Mouse (Mus musculus) MEL (cell line): ENCODE results near the gene Ascl4. TPM values are rescaled to one million over a fixed set of nuclear protein-coding genes. Genes with fewer than 3 reads are reported as not detected.

Experiments used
- DNase-seq: peaks from one replicate; pipeline ENCODE4 v3.0.0; 2011; ENCODE audit warnings: low read depth, low spot score
- H3K27ac ChIP-seq: 2 replicates; pipeline ENCODE4 v1.5.1; 2012; ENCODE audit warnings: low read depth, mild to moderate bottlenecking, control low read depth, low read length, moderate library complexity; ENCODE audit not compliant: control insufficient read depth
- H3K27me3 ChIP-seq, 2 experiments: fragments of 150-350 bp in 1 of 2; sonication (generic) in 1 of 2; 2 replicates each; pipeline ENCODE4 v1.6.1; 2012; ENCODE audit warnings: low read length in 2 of 2, mild to moderate bottlenecking in 2 of 2, improper control_type of control experiment in 1 of 2, moderate library complexity in 1 of 2; ENCODE audit not compliant: insufficient read depth in 2 of 2, control insufficient read depth in 1 of 2
- H3K36me3 ChIP-seq, 2 experiments: 2 replicates each; pipeline ENCODE4 v1.6.1; 2012 to 2014; ENCODE audit warnings: low read length in 2 of 2, improper control_type of control experiment in 1 of 2, inconsistent platforms in 1 of 2, mild to moderate bottlenecking in 1 of 2; ENCODE audit not compliant: insufficient read depth in 2 of 2, control insufficient read depth in 1 of 2
- H3K4me1 ChIP-seq, 2 experiments: fragments of 150-350 bp in 1 of 2; sonication (generic) in 1 of 2; 2 replicates each; pipeline ENCODE4 v1.6.1; 2012; ENCODE audit warnings: low read length in 2 of 2, improper control_type of control experiment in 1 of 2, mild to moderate bottlenecking in 1 of 2; ENCODE audit not compliant: insufficient read depth in 2 of 2, control insufficient read depth in 1 of 2
- H3K4me3 ChIP-seq, 2 experiments: fragments of 150-350 bp in 1 of 2; sonication (generic) in 1 of 2; 2 replicates each; pipeline ENCODE4 v1.5.1; 2012; ENCODE audit warnings: low read depth in 2 of 2, low read length in 2 of 2, mild to moderate bottlenecking in 2 of 2, moderate library complexity in 2 of 2, control low read depth in 1 of 2, improper control_type of control experiment in 1 of 2; ENCODE audit not compliant: control insufficient read depth in 1 of 2, insufficient read depth in 1 of 2
- H3K79me2 ChIP-seq: 2 replicates; pipeline ENCODE4 v1.6.1; 2012; ENCODE audit warnings: mild to moderate bottlenecking, low read length, moderate library complexity; ENCODE audit not compliant: control insufficient read depth, poor library complexity, insufficient read depth
- H3K9ac ChIP-seq: 2 replicates; pipeline ENCODE4 v1.6.1; 2012; ENCODE audit warnings: low read depth, mild to moderate bottlenecking, control low read depth, low read length, moderate library complexity; ENCODE audit not compliant: control insufficient read depth, poor library complexity, severe bottlenecking
- H3K9me3 ChIP-seq: fragments of 150-350 bp; sonication (generic); replicated peaks from 2 replicates; pipeline ENCODE4 v1.6.1; 2012; ENCODE audit warnings: mild to moderate bottlenecking, low read length, improper control_type of control experiment, moderate library complexity; ENCODE audit not compliant: insufficient read depth
- CHD2 ChIP-seq: IDR thresholded peaks from 2 replicates; pipeline ENCODE4 v1.6.1; 2011; ENCODE audit warnings: low read length, improper control_type of control experiment
- E2F4 ChIP-seq: IDR thresholded peaks from 2 replicates; pipeline ENCODE4 v1.6.1; 2011; ENCODE audit warnings: low read depth, low read length, improper control_type of control experiment, borderline replicate concordance
- EP300 ChIP-seq, 2 experiments: IDR thresholded peaks; 2 replicates each; pipeline ENCODE4 v1.6.1; 2011; ENCODE audit warnings: improper control_type of control experiment in 2 of 2, low read length in 2 of 2, low read depth in 1 of 2, mild to moderate bottlenecking in 1 of 2
- GABPA ChIP-seq: IDR thresholded peaks from 2 replicates; pipeline ENCODE4 v1.6.1; 2012; ENCODE audit warnings: low read depth, mild to moderate bottlenecking, inconsistent platforms, low read length, improper control_type of control experiment, moderate library complexity
- HCFC1 ChIP-seq: IDR thresholded peaks from 2 replicates; pipeline ENCODE4 v1.6.1; 2012; ENCODE audit warnings: low read depth, mild to moderate bottlenecking, inconsistent platforms, low read length, improper control_type of control experiment, moderate library complexity
- JUND ChIP-seq: IDR thresholded peaks from 2 replicates; pipeline ENCODE4 v1.6.1; 2011; ENCODE audit warnings: low read depth, mild to moderate bottlenecking, improper control_type of control experiment, low read length
- KAT2A ChIP-seq: conservative IDR thresholded peaks from 2 replicates; pipeline ENCODE4 v1.6.1; 2012; ENCODE audit warnings: low read depth, low read length, improper control_type of control experiment, inconsistent platforms
- MXI1 ChIP-seq: IDR thresholded peaks from 2 replicates; pipeline ENCODE4 v1.6.1; 2011; ENCODE audit warnings: mild to moderate bottlenecking, low read depth, low read length, improper control_type of control experiment
- MYB ChIP-seq: IDR thresholded peaks from 2 replicates; pipeline ENCODE4 v1.6.1; 2011; ENCODE audit warnings: mild to moderate bottlenecking, low read depth, low read length, improper control_type of control experiment
- MYC ChIP-seq: IDR thresholded peaks from 2 replicates; pipeline ENCODE4 v1.6.1; 2011; ENCODE audit warnings: low read depth, mild to moderate bottlenecking, low read length, improper control_type of control experiment, moderate library complexity
- NELFE ChIP-seq: IDR thresholded peaks from 2 replicates; pipeline ENCODE4 v1.6.1; 2011; ENCODE audit warnings: low read depth, low read length, improper control_type of control experiment
- NRF1 ChIP-seq: IDR thresholded peaks from 2 replicates; pipeline ENCODE4 v1.6.1; 2014; ENCODE audit warnings: low read depth, mild to moderate bottlenecking, inconsistent platforms, low read length, improper control_type of control experiment, moderate library complexity; ENCODE audit not compliant: poor library complexity, insufficient read depth, severe bottlenecking
- POLR2AphosphoS2 ChIP-seq: IDR thresholded peaks from 2 replicates; pipeline ENCODE4 v1.6.1; 2011; ENCODE audit warnings: low read length, improper control_type of control experiment
- POLR2AphosphoS5 ChIP-seq: IDR thresholded peaks from 2 replicates; pipeline ENCODE4 v1.6.1; 2012; ENCODE audit warnings: low read depth, borderline replicate concordance, mild to moderate bottlenecking, inconsistent platforms, low read length, moderate library complexity, mixed read lengths
- RAD21 ChIP-seq: IDR thresholded peaks from 2 replicates; pipeline ENCODE4 v1.6.1; 2011; ENCODE audit warnings: mild to moderate bottlenecking, low read depth, low read length, improper control_type of control experiment
- SMC3 ChIP-seq: IDR thresholded peaks from 2 replicates; pipeline ENCODE4 v1.6.1; 2011; ENCODE audit warnings: low read depth, low read length, improper control_type of control experiment
- TAL1 ChIP-seq: IDR thresholded peaks from 2 replicates; pipeline ENCODE4 v1.6.1; 2012; ENCODE audit warnings: mild to moderate bottlenecking, inconsistent platforms, low read length, moderate library complexity, mixed read lengths
- TBP ChIP-seq: IDR thresholded peaks from 2 replicates; pipeline ENCODE4 v1.8.0; 2011; ENCODE audit warnings: low read depth, low read length, improper control_type of control experiment
- TCF12 ChIP-seq: IDR thresholded peaks from 2 replicates; pipeline ENCODE4 v1.6.1; 2014; ENCODE audit warnings: low read depth, mild to moderate bottlenecking, inconsistent platforms, low read length, improper control_type of control experiment, moderate library complexity
- USF1 ChIP-seq: IDR thresholded peaks from 2 replicates; pipeline ENCODE4 v1.6.1; 2014; ENCODE audit warnings: low read depth, mild to moderate bottlenecking, inconsistent platforms, low read length, improper control_type of control experiment, moderate library complexity
- USF2 ChIP-seq, 2 experiments: IDR thresholded peaks; 2 replicates each; pipeline ENCODE4 v1.6.1; 2011 to 2012; ENCODE audit warnings: improper control_type of control experiment in 2 of 2, low read length in 2 of 2, borderline replicate concordance in 1 of 2, inconsistent platforms in 1 of 2, low read depth in 1 of 2, mild to moderate bottlenecking in 1 of 2; ENCODE audit not compliant: insufficient read depth in 1 of 2
- ZKSCAN1 ChIP-seq: IDR thresholded peaks from 2 replicates; pipeline ENCODE4 v1.6.1; 2012; ENCODE audit warnings: low read depth, mild to moderate bottlenecking, inconsistent platforms, low read length, improper control_type of control experiment, moderate library complexity
- ZMIZ1 ChIP-seq: IDR thresholded peaks from 2 replicates; pipeline ENCODE4 v1.6.1; 2012; ENCODE audit warnings: low read depth, mild to moderate bottlenecking, inconsistent platforms, low read length, improper control_type of control experiment, moderate library complexity
- polyA plus RNA-seq, 2 experiments: library from polyadenylated mRNA; stranded (reverse) in 1 of 2; unstranded in 1 of 2; fragments of >175 nt in 1 of 2; fragments of >200 nt in 1 of 2; gene quantifications; 2 replicates each; pipeline versions ENCODE4 v1.2.1 to v1.2.4; 2012; ENCODE audit warnings: low replicate concordance in 2 of 2, low read depth in 1 of 2; ENCODE audit not compliant: insufficient read length in 2 of 2, insufficient read depth in 1 of 2, missing spikeins in 1 of 2
- total RNA-seq: library from RNA; depleted of rRNA; stranded (reverse); fragments of 300-350 nt; gene quantifications from 2 replicates; pipeline ENCODE4 v1.2.3, GENCODE M21; 2012

The Ascl4 gene
- total and polyA plus RNA-seq, 3 experiments: not detected

- H3K4me1 ChIP-seq: 0 out of 4 replicates have a peak, but pooled peaks cover 0 to 2% of the 10 kb centered on the region in 2 experiments
- DNase-seq: no peak
- H3K27ac ChIP-seq: no peak overlapping the region
- H3K4me3 ChIP-seq: no peak overlapping the region
- H3K36me3 ChIP-seq: no peaks in the 10 kb centered on the region
- TF ChIP-seq NRF1 (no peak), POLR2AphosphoS5 (no peak), MYB (no peak), NELFE (no peak), EP300 (IDR thresholded peaks at IDR 0.05; ENCODE audit: low read depth in 1 of 2, low read length in 2 of 2) (no peak), HCFC1 (no peak), TAL1 (no peak), TBP (no peak), CHD2 (no peak), TCF12 (no peak), USF1 (no peak), SMC3 (no peak), ZMIZ1 (no peak), RAD21 (no peak), MYC (no peak), MXI1 (no peak), JUND (no peak), USF2 (IDR thresholded peaks at IDR 0.05; ENCODE audit: borderline replicate concordance in 1 of 2, insufficient read depth in 1 of 2, low read depth in 1 of 2, low read length in 2 of 2) (no peak)
- no peaks in the 10 kb centered on the region for H3K9me3 ChIP-seq
- no peak overlapping the region for H3K9ac ChIP-seq
- no peaks in the 10 kb centered on the region for H3K79me2 ChIP-seq
- H3K27me3 ChIP-seq: no peaks in the 10 kb centered on the region; a peak in 1 of 4 replicates
Observed at GRCm38 (mm10) chr10:85992412-85992811, 64.9 kb downstream of the Ascl4 start.

DNA sequence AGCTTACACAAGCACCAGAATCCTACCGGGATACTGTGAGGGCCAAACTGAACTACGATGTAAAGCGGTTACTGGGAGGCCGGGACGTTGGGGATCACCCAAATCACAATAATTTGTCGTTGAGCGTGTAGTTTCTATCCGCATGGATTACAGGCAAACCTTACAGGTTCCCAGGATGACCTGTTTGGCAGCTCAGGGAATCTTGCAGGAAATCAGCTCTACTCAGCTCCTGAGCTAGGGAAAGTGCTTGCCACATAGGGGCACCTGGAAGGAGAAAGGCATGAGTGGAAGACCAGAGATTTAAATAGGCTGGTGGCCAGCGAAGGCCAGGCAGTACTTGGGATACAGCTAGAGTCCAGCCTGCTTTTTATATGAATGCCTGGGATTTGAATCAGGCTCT, 66.4 kb downstream of the Ascl4 start:
- Histone ChIP-seq H3K4me1 (0 out of 4 replicates have a peak, but pooled peaks cover 0 to 2% of the 10 kb centered on the region in 2 experiments), H3K9ac (no peak overlapping the region), H3K79me2 (no peaks in the 10 kb centered on the region), H3K4me3 (no peak overlapping the region), H3K27me3 (no peaks in the 10 kb centered on the region; a peak in 1 of 4 replicates), H3K36me3 (no peaks in the 10 kb centered on the region), H3K9me3 (no peaks in the 10 kb centered on the region), H3K27ac (no peak overlapping the region)
- TF ChIP-seq MYB: no peak
- no peak for TF ChIP-seq USF1
- no peak for TF ChIP-seq POLR2AphosphoS2
- TF ChIP-seq ZMIZ1: no peak
- TF ChIP-seq USF2 (IDR thresholded peaks at IDR 0.05; ENCODE audit: borderline replicate concordance in 1 of 2, insufficient read depth in 1 of 2, low read depth in 1 of 2, low read length in 2 of 2): no peak
- TF ChIP-seq GABPA: no peak
- no peak for TF ChIP-seq ZKSCAN1
- no peak for TF ChIP-seq POLR2AphosphoS5
- no peak for TF ChIP-seq E2F4
- TF ChIP-seq TCF12: no peak
- no peak for TF ChIP-seq CHD2
- no peak for TF ChIP-seq KAT2A
- TF ChIP-seq TBP: no peak
- DNase-seq: no peak
